Comparison of ENCODE assay signal across 5 mouse cellular contexts in the genomic region with DNA sequence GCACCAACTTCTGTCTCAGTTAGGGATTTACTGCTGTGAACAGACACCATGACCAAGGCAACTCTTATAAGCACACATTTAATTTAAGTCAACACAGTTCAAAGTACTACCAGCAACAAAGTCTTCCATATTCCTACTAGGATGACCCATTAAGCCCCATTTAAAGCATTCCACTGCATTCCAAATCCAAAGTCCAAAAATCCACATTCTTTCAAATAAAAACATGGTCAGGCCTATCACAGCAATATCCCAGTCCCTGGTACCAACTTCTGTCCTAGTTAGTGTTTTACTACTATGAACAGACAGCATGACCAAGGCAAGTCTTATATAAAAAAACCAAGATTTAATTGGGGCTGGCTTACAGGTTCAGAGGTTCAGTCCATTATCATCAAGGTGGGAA. TPM values are rescaled to one million over a fixed set of nuclear protein-coding genes. Genes with fewer than 3 reads are reported as not detected.
"Had no signal": no experiment of that assay in that cellular context is flagged by ENCODE, and none has a peak within 500 bp of the region (broad histone marks: within the 10 kb centered on the region; RNA-seq: fewer than 3 reads in every experiment).

No protein-coding gene starts in this region.

RNA-seq across cellular contexts. Expression of gene Spic, which starts 21.0 kb away (rescaled TPM):
- polyA plus RNA-seq: neural tube, embryonic 13.5 days; neural tube, embryonic 14.5 days; neural tube, embryonic 15.5 days; small intestine, adult 2 months; testis, adult 2 months had no signal

RNA-seq across cellular contexts. Expression of gene Mybpc1, which starts 58.9 kb away (rescaled TPM):
- polyA plus RNA-seq: small intestine, adult 2 months had no signal
